Mouse (Mus musculus) lung, postnatal 10 days (tissue): ENCODE measurements at regions not wholly inside any gene's neighbourhood (a gene's known extent, or its start where the extent isn't known, plus 50 kb on each side); places are given as distances from the start of the nearest gene placed in this dataset.

ENCODE experiments used
- DNase-seq: peaks from one replicate; pipeline ENCODE4 v3.0.0; 2021

GRCm38 (mm10) chr13:15227641-15228040 is 235.4 kb upstream of the Gli3 start:
- DNase-seq: no peak
